Mouse (Mus musculus) activated CD4-positive, CD25-positive, alpha-beta regulatory T cell, adult 9 weeks (primary cell): ENCODE results near the gene Misp. TPM values are rescaled to one million over a fixed set of nuclear protein-coding genes. Genes with fewer than 3 reads are reported as not detected.

ENCODE experiments used
- polyA plus RNA-seq: library from polyadenylated mRNA; unstranded; fragments of 100-300 nt; shearing (Covaris generic); gene quantifications from one replicate; pipeline ENCODE4 v1.2.1, GENCODE M21; 2017

Gene Misp
- not detected for polyA plus RNA-seq

GRCm38 (mm10) chr10:79820782-79821181 is at the start of gene Misp:
Gene Misp, plus strand, starts transcription at chr10:79820989.

DNA sequence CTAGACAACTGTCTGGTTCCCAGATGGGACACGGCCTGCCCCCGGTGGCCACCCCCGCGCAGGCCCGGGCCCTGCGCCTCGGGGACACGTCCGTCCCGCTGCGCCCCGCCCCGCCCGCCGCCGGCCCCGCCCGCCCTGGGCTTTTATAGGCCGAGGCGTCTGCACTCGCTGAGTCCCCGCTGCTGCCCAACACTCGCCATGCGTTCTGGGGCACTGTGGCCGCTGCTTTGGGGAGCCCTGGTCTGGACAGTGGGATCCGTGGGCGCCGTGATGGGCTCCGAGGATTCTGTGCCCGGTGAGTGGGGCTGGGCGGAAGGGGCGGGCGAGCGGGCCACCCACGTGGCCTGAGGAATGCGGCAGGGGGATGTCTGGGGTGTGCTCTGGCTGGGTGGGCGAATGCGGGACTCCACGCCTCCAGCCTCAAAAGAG is 43.7 kb upstream of the Misp start, which contains the start of gene Fstl3:
Fstl3 (plus strand) TSS at position 170 of the 429 bp plus-strand sequence.

DNA sequence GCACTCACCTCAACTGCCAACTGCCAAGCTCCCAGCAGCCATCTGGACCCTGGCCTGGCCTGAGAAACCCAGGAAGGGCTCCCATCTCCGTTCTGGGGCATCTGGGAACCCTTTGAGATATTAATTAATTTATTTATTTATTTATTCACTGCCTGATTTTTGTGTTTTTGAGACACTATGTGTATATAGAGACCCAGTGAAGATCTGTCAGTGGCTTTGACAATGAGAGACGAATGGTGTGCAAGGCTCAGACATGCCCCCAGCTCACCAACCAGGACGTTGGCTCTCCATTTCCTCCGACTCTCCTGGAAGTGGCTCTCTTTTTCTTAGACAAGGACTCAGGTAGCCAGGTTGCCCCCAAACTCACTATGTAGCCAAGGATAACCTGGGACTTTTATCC is 29.9 kb upstream of the Misp start, which contains the start of gene Prss57:
Prss57 (minus strand) TSS at position 101 of the 400 bp plus-strand sequence.

DNA sequence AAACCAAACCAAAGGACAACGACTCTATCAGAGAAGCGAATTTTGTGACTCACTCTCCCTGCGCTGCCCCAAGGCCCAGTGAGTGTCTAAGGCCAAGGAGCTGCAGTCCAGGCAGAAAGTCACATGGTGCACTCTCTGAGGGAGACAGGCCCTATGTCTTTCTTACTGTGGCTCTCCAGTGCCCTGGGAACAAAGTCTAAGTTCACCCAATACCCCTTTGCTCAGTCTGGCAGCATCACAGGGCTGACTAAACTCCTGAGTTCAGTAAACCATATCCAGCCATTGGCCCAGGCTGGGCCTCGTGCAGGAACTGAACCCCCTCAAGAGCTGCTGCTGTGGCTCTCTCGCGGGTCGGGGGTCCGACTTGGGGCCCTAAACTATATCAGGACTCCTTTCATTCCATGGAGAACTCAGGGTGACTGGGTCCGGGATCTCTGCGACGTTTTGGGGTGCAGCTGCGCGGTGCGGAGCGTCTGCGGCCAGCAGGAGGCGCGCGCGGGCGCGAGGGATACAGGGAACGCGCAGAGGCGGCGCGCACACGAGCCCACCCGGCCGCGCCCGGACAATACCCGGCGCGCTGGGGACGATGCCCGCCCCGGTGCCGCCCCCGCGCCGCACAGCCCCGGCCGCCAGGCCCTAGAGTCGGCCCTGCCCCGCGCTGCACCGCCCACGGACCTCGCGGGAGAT is 27.6 kb upstream of the Misp start, which contains the start of gene Palm:
Palm (plus strand) TSS at position 522 of the 687 bp plus-strand sequence.

GRCm38 (mm10) chr10:79853860-79854795 is 33.3 kb downstream of the Misp start, which contains the start of gene Ptbp1:
Gene Ptbp1, plus strand, starts transcription at chr10:79854427.

GRCm38 (mm10) chr10:79874290-79874862 is 53.6 kb downstream of the Misp start, which contains the start of the genes Prtn3 and Plppr3:
Gene Prtn3, plus strand, starts transcription at chr10:79874476.
Gene Plppr3, minus strand, starts transcription at chr10:79874634.

Other genes with a start within 250 kb of the Misp start
- gene Theg, start 233.7 kb upstream of the Misp start, polyA plus RNA-seq = not detected
- gene C2cd4c, start 207.0 kb upstream of the Misp start, polyA plus RNA-seq = not detected
- not detected for gene Shc2, start 183.1 kb upstream of the Misp start, polyA plus RNA-seq
- gene Odf3l2, start 175.3 kb upstream of the Misp start, polyA plus RNA-seq = not detected
- not detected for gene Madcam1, start 156.4 kb upstream of the Misp start, polyA plus RNA-seq
- 46.7 TPM for gene Tpgs1, start 151.6 kb upstream of the Misp start, polyA plus RNA-seq
- 14.7 TPM for gene Cdc34, start 138.8 kb upstream of the Misp start, polyA plus RNA-seq
- 0.71 TPM for gene Gzmm, start 132.0 kb upstream of the Misp start, polyA plus RNA-seq
- gene Bsg, start 116.5 kb upstream of the Misp start, polyA plus RNA-seq = 281 TPM
- gene Hcn2, start 104.4 kb upstream of the Misp start, polyA plus RNA-seq = not detected
- 46.0 TPM for gene Polrmt, start 74.4 kb upstream of the Misp start, polyA plus RNA-seq
- gene Fgf22, start 65.9 kb upstream of the Misp start, polyA plus RNA-seq = not detected
- 5.1 TPM for gene Rnf126, start 54.0 kb upstream of the Misp start, polyA plus RNA-seq
- 0.68 TPM for gene Fstl3, start 43.7 kb upstream of the Misp start, polyA plus RNA-seq
- not detected for gene Prss57, start 30.0 kb upstream of the Misp start, polyA plus RNA-seq
- gene Palm, start 27.4 kb upstream of the Misp start, polyA plus RNA-seq = 0.38 TPM
- 322 TPM for gene Ptbp1, start 33.4 kb downstream of the Misp start, polyA plus RNA-seq
- gene Prtn3, start 53.5 kb downstream of the Misp start, polyA plus RNA-seq = not detected
- 3.9 TPM for gene Plppr3, start 53.6 kb downstream of the Misp start, polyA plus RNA-seq
- not detected for gene Elane, start 65.3 kb downstream of the Misp start, polyA plus RNA-seq
- not detected for gene Cfd, start 69.9 kb downstream of the Misp start, polyA plus RNA-seq
- 20.7 TPM for gene Med16, start 87.9 kb downstream of the Misp start, polyA plus RNA-seq
- gene Gm26602, start 89.9 kb downstream of the Misp start, polyA plus RNA-seq = 15.2 TPM
- 0.28 TPM for gene Kiss1r, start 96.0 kb downstream of the Misp start, polyA plus RNA-seq
- 208 TPM for gene R3hdm4, start 100.2 kb downstream of the Misp start, polyA plus RNA-seq
- 12.7 TPM for gene Arid3a, start 106.1 kb downstream of the Misp start, polyA plus RNA-seq
- gene Wdr18, start 139.2 kb downstream of the Misp start, polyA plus RNA-seq = 78.4 TPM
- not detected for gene Grin3b, start 149.7 kb downstream of the Misp start, polyA plus RNA-seq
- 6.6 TPM for gene Tmem259, start 163.3 kb downstream of the Misp start, polyA plus RNA-seq
- gene Cnn2, start 167.6 kb downstream of the Misp start, polyA plus RNA-seq = 1,121 TPM
- gene Abca7, start 175.5 kb downstream of the Misp start, polyA plus RNA-seq = 76.2 TPM
- gene Arhgap45, start 195.7 kb downstream of the Misp start, polyA plus RNA-seq = 886 TPM
- gene Polr2e, start 218.8 kb downstream of the Misp start, polyA plus RNA-seq = 193 TPM
- 519 TPM for gene Gpx4, start 226.2 kb downstream of the Misp start, polyA plus RNA-seq